Mouse (Mus musculus): ENCODE measurements around the gene Apela.
"Not testable (repeated sequence)": the region's sequence is repeated elsewhere in the genome, so short reads cannot be mapped to it uniquely, and the experiment has no call there.

Apela gene

DNA sequence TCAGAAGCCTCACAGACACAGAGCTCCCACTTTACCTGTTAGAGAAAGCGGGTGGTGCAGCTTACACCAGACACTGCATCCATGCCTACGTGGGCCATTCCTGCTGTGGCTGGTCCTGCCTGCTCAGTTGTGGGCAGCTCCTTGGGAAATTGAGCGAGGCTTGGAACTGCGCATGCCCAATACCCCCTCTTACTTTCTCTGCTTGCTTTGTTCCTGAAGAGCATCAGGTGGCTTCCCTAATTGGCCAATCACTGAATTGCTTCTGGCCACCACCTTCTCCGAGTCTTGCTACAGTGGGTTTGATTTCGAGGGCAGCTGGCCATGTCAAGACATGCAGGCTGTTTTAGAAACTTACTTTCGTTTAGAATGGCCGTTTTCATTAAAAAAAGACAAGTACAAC is 18.7 kb downstream of the Apela start, which contains the start of the genes Trim61 and Trim60:
TSS of gene Trim61 (minus strand) at position 101 of the 400 bp plus-strand sequence.
TSS of gene Trim60 (minus strand) at position 162 of the 400 bp plus-strand sequence.
- DNase-seq = no peak

DNA sequence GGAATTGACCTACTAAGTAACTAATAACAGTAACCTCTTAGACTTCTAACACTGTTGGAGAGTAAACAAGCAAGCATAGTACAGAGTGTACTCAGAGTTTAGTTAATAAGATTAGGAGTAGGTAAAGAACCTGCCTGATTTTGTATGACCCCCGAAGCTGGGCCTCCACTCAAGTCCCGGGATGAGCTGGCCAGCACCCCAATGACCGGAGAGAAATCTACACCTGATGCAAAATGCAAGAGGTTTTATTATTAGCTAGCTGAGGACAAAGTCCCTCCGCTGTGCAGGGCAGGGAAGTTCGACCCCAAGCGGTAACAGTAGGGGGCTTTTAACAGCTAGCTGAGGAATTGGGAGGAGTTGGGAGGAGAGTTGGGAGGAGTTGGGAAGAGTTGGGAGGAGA is 29.5 kb downstream of the Apela start:
- not testable (repeated sequence) for DNase-seq

DNA sequence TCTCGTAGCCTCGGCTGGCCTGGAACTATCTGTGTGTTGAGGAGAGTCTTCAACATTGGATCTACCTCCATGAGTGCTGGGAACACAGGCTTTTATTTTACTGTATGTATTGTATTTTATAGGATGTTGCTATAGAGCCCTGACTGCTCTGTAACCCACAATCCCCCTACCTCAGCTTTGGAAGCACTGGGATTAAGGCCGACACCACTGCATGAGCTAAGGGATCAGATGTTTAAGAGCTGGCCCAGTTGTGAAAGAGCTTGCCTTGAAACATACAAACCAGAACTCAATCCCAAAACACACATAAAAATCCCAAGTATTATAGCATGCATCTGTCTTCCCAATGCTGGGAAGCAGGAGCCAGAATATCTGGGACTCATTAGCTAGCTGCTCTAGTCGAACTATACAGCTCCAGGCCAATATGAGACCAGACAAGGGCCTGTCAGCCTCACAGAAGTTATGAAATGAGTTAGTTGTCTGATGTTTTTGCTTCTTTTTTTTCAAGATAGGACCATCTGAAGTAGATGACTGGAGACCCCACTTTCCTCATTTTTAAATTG is 38.2 kb downstream of the Apela start:
- DNase-seq = no peak

DNA sequence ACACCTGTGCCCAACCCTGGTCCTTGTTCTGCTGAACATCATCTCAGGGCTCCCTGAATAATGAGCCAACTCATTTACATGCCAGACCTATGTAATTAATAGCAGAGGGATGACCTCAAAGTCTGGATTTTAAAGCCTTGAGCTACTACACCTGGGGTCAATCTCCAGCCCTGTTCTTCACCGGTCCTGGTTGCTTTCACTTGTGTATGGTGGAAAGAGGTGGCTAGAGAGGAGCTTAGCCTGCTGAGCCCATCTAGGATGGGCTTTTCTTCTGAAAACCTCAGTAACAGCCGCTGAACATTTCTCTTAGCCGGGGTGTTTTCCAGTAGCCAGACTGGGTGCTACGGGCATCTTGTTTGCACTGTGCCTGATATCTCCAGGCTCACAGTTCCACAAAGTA is 49.4 kb downstream of the Apela start, which contains the start of gene Trim75:
TSS of gene Trim75 (minus strand) at position 101 of the 400 bp plus-strand sequence.
- DNase-seq = no peak

DNA sequence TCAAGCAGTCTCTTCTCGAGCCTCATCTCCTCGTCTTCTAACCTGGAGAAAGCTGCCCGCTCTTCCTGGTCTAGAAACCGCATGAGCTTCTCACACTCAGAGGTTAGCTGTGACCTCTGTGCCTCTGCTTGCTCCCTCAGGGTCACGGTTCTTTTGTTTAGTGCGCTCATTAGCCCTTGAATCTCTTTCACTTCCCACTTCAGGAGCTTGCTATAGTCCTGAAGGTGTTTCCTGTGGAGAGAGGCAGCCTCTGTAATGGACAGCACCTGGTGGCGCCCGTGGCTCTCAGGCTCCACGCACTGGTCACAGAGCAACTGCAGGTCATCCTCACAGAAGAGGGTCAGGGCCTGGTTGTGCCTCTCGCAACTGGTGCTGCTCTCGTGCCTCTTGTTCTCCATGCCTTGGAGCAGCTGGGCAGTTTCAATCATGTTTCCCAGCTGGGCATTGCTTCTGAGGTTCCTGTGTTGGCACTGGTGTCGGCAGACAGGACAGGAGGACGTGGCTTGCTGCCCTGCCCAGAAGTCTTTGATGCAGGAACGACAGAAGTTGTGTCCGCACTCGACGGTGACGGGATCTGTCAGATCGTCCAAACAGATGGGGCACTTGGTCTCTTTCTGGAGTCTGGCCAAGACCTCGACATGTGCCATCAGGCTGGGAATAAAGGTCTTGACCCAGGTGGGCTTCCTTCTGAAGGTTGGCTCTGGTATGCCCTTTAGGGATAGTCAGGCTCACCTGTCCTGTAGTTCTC is 53.8 kb downstream of the Apela start:
- DNase-seq = peak in 1 of 2 experiments; percentile 3
